Mouse (Mus musculus) embryo, embryonic 11.5 days (tissue): ENCODE data around the gene Cbarp.

Experiments
- DNase-seq: peaks from one replicate; pipeline ENCODE4 v3.0.0-alpha.2; 2012; ENCODE audit warnings: low read depth, low spot score

The Cbarp gene

DNA sequence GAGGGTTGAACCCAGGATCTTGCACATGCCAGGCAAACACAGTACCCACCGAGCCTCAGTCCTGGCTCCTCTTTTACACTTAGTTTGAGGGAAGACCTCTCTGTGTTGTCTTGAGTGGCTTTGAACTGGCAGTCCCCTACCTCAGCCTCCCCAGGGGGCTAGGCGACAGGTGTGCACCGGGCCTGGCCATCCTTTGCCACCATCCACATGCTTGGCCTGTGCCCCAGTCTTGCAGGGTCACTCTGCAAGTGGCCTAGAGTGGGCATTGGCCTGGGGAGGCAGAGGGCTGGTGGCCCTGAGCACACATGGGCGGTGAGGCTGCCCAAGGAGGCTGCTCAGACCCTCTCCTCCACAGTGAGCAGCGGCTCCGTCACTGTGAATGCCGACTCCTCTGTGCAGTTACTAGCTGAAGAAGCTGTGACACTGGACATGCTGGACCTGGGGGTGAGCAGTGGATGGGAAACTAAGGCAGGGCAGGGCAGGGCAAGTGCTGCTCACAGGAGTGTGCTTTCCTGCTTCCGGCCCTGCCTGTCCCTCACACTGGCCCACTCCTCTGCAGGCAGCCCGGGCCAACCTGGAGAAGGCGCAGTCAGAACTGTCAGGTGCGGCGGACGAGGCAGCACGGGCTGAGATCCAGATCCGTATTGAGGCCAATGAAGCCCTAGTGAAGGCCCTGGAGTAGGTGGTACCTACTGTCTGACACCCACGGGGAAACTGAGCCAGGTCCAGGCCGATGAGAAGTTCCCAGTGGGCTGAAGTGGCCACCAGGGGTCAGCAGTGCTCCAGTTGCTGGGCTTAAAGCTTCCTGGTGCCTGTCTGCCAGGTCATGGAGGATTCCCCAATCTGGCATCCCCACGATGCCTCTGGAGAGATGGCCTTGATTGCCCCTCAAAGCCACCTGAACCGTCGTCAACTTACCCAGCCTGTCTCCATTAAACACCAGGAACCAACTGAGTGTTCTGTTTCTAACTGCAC is 4.5 kb upstream of the Cbarp start:
- DNase-seq = no peak

DNA sequence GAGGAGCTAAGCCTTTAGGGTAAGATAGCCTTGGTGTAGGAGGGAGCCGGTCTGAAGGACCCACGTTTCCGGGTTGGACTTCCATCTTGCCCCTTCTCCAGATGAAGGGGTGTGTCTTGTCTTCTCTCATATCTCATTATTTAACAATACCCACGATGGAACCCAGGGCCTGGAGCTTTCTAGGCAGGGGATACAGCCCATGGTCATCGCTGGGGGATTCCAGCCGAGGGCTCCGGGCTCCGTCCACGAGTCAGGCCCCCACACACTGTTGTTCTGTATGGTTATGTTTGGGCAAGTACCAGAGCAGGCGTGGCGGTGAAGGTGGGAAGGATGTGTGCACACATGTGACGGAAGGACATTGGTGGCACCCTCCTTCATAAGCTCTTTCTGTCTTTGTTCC is 3.5 kb upstream of the Cbarp start:
- DNase-seq = no peak

DNA sequence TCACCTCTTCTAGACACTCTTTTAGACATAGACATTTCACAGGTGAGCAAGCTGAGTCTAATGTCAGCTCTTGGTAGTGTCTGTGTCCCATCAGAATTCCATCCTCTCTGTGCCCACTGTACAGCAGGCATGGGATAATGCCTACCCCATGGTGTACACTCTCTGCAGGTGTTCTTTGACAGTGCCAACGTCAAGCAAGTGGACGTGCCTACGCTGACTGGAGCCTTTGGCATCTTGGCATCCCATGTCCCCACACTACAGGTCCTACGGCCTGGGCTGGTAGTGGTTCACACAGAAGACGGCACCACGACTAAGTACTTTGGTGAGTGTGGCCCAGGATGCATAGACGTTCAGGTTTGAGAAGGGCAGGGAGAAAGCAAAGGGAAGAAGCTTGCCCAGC is 3.0 kb upstream of the Cbarp start:
- no peak for DNase-seq

DNA sequence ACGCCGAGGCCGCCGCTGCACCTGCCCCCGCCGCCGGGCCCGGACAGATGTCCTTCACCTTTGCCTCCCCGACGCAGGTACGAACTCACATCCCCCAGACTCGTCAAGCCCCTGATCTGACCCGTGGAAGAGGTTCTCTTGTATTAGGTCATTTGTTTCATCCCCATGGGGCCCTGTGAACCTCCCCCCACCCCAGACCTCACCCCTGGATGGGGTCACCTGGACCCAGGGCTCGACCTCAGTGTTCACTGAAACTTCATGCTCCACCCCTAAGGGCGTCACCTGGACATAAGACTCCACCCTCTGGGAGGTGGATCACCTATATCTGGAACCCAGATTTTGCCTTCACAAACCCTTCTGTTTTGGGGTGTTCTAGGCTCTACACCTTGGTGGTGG is 1.9 kb upstream of the Cbarp start:
- no peak for DNase-seq

DNA sequence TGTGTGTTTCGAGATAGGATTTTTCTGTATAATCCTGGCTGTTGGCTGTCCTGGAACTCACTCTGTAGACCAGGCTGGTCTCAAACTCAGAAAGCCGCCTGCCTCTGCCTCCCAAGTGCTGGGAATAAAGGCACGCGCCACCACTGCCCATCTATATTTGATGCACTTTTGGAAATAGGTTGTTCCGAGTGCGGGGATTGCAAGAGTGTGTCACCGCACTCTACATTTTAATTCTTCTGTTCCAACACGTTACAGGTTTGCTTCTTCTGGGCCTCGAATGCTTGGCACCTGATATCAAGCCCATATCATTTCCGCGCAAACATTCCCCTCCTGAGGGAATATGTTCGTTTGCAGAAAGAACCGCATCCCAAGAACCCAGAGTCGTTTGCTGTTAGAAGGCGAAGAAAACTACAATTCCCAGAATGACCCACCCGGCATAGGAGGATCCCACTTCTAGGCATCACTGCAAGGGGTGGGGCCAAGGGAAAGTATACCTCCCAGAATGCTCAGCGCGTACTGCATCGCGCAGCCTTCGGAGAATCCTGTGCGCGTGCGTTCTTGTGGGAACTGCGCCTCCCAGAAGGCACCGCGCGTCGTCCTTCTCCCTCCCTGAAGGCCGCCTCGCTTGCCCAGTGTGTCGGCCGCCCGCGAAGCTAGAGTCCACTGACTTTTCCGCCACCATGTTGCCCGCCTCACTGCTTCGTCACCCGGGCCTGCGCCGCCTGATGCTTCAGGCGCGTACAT is 1.3 kb upstream of the Cbarp start:
- peak; percentile 98 for DNase-seq

DNA sequence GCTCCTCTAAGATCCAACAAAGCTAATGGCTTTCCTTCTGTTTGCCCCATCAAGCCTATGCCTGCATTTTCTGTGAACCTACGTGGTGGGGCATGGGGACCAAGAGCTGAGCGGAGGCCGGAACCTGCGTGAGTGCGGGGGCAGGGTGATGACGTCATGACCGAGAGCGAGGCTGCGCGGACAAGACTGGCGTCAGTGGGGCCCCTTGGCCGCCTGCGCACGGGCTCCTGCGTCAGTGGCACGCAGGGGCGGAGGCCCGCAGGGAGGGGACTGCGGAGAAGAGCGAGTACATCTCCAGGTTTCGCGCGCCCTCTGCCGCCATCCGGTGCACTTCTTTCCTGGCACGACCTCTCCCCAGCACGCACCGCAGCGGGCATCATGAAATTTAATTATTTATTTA is 608 bp upstream of the Cbarp start:
- peak; percentile 89 for DNase-seq

DNA sequence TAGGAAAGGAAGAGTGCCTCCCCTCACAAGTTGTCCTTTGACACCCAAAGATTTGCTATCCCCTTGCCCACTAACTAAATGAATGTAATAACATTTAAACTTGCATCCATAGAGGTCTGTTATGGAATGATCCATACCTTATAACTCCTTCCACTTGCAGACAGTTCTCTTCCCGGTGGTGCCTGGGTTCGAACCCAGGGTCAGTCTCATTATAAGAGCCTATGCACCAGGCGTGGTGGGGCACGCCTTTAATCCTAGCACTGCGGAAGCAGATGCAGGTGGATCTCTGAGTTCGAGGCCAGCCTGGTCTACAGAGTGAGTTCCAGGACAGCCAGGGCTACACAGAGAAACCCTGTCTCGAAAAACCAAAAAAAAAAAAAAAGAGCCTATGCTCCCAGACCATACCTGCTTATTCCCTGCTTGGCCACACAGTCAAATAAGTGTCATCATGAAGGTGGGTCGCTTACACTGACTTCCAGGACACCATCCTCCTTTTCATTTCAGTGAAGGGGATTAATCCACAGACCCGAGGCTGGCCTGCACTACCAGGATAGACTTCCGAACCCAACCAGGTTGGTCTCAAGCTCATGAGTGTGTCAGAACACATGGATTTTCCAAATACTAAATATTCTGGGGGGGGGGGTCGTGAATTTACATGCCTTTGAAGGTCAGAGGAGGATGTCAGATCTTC is 515 bp downstream of the Cbarp start:
- no peak for DNase-seq

DNA sequence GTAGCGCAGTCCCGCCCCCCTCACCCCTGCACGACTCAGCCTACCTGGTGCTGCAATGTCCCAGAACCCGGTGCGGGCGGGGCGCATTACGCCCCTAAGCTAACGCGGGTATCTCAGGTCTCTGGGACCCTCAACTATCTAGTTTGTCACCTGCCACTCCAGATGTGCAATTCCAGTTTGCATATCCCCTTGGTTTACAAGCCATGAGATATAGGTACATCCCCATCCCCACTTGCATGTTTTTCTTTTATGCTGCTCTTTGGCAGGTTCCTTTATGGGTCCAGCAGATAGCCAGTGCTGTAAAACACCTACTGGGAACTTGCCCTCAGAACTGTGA is 1.2 kb downstream of the Cbarp start:
- DNase-seq = no peak

DNA sequence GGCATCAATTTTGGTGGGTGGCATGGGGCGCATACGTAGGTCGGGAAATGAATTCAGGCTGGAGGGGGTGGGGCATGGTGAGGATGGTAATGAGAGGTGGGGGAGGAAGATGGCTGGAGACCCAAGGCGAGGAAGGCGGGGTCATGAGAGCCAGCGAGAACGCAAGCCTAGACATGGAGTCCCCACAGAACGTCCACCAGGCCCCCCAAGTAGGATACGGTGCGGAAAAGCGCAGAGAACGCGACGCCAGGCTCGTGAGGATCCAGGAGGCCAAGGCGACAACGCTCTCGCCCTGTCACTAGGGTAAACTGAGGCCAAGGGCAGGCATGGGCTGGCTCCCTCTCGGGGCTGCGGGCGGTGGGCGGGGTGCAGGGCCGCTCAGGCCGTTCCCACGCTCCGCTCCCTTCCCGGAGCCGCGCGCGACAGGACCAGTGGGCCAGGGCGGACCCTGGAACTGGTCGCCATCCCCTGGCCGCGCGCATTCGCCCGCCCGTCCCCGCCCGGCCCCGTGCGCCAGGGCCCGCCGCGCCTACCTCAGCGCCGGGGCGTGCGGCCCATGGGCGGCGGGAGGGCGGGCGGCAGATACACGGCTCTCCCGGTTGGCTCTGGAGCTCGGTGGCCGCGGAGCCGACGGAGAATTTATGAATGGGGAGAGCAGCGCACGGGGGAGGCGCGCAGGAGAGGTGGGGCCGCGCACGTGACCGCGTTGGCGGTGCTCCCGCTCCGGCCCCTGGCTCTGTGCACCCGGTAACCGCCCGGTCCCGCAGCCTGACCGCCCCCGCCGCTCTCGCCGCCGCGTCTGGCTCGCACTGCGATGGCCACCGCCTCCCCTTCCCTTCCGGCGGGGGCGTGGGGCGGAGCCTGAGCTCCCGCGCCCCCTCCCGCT is 1.8 kb downstream of the Cbarp start, which contains the start of gene Atp5d:
Gene Atp5d, plus strand, starts transcription at position 80 of the 886 bp plus-strand sequence.
- DNase-seq = no peak

DNA sequence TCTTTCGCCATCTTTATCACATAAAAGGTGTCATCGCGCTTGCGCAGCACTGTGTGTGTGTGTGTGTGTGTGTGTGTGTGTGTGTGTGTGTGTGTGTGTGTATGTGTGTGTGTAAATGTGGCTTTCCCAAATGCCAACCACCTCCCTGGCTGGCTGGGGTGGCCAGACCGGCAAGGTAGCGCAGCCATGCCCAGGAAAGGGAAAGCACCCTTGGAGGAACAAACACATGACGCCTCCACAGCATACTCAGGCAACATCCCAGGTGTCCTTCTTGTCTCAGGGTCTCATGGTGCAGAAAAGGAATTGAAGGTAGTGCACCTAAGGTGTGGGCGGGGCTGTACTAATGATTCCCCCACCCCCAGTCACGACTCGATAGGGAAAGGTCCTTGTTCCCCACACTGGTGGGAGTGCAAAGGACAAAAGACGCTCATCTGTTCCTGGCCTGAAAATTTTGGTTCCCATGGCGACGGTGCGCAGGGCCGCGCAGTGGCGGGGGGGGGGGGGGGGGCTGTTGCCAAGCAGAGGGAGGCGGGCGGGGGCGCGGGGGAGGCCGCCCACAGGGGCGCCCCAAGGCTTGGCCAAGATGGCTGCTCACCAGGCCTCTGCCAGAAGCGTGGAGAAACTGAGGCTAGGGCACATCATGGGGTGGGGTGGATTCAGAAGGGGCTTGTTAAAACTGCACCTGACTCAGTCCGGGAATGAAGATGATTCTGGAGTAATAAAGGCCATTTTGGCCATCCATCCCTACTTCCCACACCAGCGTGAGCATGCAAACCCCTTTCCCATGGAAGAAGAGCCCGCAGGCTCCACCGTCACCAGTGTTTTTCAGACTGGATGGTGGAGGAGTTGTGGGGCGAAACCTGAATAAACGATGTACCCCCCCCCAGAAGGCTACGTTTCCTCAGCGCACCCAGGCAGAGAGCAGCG is 2.7 kb downstream of the Cbarp start:
- no peak for DNase-seq

DNA sequence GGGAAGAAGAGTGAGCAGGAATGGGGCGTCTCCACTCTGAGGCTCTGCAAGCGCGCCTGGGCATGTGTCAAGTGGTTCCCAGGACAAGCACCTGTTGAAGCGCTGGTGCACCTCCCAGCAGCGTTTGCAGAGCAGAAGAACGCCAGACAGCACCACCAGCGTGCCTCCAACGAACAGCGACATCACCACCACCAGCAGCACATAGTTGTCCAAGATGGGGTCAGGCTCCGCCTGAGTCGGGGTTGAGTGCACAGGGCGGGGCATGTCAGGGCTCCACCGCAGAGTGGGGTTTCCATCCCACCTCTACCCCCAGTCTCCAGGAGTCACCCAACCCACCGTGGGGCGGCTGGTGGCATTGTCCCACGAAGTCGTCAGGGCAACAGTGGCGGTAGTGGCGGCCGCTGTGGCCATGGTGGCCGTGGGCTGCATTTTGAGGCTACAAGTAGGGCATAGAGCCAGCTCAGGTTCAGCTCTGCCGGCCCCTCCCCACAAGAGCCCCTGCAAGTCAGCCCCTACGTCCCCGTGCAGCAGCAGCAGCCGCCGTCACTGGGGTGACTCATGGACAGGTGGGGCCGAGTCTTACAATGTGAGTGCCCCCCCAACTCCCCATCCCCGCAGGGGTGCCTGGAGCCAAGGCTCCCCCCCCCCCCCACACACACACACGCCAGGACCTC is 3.5 kb downstream of the Cbarp start:
- no peak for DNase-seq

DNA sequence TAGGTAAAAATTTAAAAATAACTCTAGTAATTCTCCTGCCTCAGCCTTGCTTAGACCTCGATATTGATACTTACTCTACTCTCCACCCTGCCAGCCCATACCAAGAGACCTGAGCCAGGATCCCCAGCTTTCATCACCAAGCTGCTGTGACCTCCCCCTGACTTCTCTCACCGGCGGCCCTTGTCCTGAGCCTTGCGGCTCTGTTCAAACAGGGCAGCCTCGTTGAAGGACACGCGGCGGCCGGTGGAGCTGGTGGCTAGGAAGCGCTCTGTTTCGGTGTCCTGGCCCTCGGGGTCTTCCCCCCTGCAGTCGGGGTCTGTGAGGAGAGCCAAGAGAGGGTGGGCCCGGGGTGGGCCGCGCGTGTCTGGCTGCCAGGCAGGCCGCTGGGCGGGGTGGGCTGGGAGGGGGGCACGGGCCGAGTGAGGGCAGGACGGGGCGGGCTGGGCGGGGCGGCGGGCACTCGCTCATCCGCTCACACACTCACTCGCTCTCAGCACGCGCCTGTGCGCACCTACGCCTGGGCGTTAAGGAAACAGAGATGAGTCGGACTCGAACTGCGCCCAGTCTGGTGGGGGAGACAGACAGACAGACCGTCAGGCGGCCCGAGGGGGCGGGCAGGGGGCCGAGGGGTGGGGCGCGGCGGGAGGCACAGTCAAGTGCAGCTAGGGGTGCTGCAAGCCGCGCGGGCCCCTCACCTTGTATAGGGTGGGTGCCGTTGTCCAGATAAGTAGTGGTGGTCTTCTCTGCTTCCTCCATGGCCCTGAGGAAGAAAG is 4.3 kb downstream of the Cbarp start:
- no peak for DNase-seq

DNA sequence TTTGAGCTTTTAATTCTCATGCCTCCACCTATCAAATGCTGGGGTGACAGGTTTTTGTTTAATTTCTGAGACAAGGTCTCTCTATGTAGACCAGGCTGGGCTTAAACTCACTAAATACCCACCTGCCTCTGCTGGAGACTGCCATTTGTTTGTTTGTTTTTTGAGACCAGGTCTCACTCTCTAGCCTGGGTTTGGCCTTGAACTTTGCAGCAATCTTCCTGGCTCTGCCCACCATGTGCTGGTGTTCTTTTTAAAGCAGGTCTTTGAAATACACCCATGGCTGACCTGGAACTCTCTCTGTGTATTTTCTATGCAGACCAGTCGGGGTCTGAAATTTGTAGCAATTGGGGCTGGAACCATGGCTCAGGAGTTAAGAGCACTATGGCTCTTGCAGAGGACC is 5.0 kb downstream of the Cbarp start:
- DNase-seq = no peak

DNA sequence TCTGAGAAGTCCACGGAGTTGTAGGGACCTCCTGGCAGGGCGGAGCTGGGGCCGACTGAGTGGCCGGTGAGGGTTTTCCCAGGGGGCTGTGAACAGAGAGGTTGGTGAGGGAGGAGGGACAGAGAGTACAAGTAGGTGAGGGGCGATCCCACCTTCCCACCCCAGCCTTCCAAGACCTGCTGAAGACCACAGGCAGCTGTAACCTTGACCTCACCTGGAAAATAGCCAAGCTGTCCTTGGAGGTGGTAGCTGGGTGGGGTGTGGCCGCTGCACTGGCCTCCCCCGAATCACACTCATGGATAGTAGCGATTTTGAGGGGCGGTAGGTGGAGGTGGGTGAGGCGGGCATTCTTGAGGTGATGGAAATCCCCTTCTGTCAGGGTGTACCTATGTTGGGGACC is 5.5 kb downstream of the Cbarp start:
- DNase-seq = no peak

DNA sequence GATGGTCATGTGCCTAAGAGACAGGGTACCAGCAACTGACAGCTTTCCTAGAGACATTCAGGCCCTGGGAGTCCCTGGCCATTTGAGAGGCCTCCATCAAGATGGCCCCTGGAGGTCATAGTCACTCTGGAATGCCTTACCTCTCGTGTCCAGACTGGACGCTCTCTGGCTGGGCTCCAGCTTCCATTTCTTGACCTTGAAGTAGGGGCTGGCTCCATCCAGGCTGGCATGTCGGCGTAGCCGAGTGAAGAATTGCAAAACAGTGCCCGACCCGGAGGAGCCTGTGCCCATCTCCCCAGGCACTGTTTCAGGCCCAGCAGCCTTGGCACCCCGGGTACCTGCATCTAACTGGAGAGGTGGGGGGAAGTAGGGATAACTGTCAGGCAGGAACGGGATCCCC is 6.2 kb downstream of the Cbarp start:
- no peak for DNase-seq

DNA sequence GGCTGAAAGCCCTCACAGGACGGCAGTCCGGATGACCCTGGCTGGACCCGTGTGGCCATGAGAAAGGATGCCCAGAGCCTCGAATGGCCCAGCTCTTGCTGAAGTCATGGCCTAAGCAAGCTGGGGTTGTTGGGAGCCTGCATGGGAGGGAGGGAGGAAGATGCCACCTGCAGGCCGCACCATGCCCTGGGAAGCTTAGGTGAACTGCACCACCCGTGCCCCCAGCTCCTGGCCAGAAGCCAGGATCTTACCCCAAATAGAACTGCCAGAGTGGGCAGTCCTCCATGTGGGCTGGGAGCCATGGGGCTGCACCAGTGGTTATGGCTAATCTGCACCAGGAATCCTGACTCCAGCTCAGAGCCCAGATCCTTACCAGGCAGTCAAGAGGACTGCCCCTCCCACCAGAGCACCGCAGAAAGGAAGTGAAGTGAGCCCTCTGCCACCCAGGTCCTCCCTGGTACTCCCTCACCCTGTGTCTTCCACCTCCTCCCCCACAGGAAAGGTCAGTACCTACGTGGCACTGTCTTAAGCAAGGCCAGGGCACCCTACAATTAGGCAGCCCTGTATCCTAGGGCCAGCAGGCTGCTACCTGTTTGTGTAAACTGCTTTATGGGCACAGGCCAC is 7.3 kb downstream of the Cbarp start:
- DNase-seq = no peak

DNA sequence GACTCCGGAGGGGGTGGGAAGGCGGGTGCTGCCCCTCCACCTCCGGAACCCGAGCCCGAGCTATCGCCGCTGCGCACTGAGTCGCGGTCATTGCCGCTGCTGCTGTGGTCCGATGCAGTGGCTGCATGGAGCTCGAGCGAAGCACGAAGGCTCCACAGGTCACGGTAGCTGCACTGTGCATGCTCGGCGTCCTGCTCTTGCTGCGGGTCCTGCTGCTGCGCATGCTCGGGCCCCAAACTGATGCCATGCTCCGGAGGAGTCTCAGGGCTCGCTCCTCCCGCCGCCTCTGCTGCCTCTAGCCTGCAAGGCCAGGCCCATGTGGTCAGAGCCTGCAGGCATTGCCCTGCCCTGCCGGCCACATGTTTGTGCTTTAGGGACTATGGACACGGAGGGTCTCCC is 8.7 kb downstream of the Cbarp start:
- no peak for DNase-seq

DNA sequence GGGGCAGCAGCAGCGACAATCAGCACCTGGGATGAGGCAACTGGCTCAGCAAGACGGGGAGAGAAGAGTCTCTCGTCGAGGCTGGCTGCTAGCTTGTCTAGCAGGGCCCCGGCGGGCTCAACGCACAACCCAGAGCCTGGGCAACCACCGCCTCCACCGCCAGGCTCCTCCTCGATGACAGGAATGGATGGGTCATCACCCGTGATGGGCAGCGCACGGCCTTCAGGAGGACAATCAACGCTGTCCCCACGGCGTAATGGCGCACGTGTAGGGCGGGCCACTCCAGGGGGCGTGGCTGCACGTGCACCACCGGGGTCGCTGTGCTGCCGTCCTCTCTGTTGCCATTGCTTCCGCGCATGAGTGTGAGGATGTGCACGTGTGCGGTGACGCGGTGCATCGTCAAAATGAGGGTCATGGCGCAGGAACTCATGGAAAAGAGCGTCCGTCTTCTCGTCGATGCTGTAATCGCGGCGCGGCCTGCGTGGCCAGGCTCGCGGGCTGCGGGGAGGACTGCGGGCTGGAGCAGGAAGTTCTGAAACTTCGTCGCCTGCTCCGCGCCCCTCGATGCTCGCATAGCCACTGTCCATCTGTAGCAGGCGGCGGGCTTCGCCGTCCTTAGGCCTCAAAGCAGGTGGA is 9.2 kb downstream of the Cbarp start:
- no peak for DNase-seq
